Mouse (Mus musculus): ENCODE measurements at regions not wholly inside any gene's neighbourhood (a gene's known extent, or its start where the extent isn't known, plus 50 kb on each side); places are given as distances from the start of the nearest gene placed in this dataset.

- intact Hi-C loops (cut with DNase I), result loop anchor here (1.0 to 5.0 kb wide), 2 partner anchors 37 to 99 kb away; no protein-coding TSS in a partner anchor
- DNase-seq, result no peak
These were observed 49.9 kb upstream of the Eed start for GRCm38 (mm10) chr7:90030486-90031250.

- no peak for DNase-seq
- intact Hi-C loops (cut with DNase I), result loop anchor here (5.0 kb wide), 1 partner anchor 34 kb away; no protein-coding TSS in a partner anchor
These were observed 52.3 kb upstream of the Eed start for GRCm38 (mm10) chr7:90033086-90033485.

- peak in 1 of 2 experiments; percentile 28 for DNase-seq
These were observed 53.0 kb upstream of the Eed start for GRCm38 (mm10) chr7:90033640-90034312.

GRCm38 (mm10) chr7:90034498-90034897 lies 53.7 kb upstream of the Eed start:
- intact Hi-C loops (cut with DNase I), result loop anchor here (5.0 kb wide), 1 partner anchor 33 kb away; no protein-coding TSS in a partner anchor
- no peak for DNase-seq

More at GRCm38 (mm10) chr7:90033640-90034312, 53.0 kb upstream of the Eed start:
- intact Hi-C loops (cut with DNase I), result loop anchor here (5.0 kb wide), 1 partner anchor 34 kb away; no protein-coding TSS in a partner anchor

DNA sequence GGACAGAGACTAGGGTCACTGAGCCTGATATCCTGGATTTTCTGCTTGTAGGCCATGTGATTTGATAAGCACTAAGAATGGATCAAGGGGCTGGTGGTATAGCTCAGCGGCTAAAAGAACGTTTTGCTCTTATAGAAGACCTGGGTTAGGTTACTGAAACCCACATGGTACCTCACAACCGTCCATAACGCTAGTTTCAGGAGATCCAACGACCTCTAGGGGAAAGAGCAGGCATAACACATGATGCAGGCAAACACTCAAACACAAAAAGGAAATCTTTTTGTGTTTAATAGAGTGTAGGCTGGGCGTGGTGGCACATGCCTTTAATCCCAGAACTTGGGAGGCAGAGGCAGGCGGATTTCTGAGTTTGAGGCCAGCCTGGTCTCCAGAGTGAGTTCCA lies 54.6 kb upstream of the Eed start:
- intact Hi-C loops (cut with DNase I), result no loop called here
- no peak for DNase-seq

DNA sequence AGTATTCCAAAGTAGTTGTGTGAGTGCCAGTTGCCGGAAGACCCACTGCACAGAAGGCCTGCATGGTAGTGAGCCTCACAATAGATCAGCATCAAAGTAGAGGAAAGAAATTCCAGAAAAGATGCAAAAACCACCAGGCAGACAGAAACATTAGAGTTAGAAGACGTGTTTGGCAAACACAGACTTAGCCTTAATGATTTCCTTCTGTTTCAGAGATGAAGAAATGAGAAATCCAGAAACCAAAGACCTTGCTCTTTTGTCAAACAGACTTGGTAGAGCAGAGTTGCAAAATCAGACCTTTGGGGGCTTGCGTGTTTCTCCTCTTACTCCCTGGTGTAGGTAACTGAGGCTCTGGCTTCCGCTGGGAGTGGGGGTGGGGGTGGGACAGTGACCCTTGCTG lies 57.0 kb upstream of the Eed start:
- intact Hi-C loops (cut with DNase I), result no loop called here

GRCm38 (mm10) chr7:90039504-90039903 lies 58.7 kb upstream of the Eed start:
- intact Hi-C loops (cut with DNase I), result no loop called here
- DNase-seq, result peak; percentile 42 to 49

More for the DNA sequence above, 57.0 kb upstream of the Eed start:
- DNase-seq, result no peak

DNA sequence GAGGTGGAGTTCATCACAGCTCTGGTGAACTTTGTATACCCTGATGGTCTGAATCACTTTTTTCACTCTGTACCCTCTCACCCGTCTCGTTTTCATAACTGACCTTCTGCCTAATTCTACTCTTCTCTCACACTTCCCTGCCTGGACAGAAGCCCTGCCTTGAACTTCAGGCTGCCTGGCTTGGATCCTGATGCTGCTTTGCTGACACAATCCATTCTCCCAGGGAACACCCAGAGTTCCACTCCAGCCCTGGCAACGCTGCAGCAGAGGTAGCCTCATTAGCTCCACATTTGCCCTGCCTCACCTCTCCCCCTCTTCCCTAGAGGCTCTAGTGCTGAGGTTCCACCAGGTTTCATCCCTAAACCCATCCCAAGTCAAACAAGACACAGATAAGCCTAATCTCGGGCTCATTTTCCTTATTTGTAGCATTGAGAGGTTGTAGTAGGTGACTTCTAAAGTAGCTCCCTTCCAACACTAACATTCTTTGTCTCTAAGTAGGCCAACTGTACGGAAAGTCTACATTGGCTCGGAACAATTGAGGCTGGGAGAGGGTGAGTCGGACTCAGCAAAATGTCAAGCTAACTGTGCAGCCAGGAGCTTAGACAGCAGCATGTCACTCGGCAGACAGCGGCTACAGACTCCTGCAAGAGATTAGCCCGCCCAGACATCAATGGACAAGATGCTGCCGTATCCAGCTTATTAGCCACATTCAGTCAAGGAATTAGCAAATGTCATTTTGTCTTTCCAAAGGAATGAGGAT lies 60.0 kb upstream of the Eed start:
- intact Hi-C loops (cut with DNase I), result no loop called here
- peak; percentile 73 for DNase-seq

- intact Hi-C loops (cut with DNase I), result no loop called here
- DNase-seq, result peak; percentile 41 to 44
These were observed 60.8 kb upstream of the Eed start for GRCm38 (mm10) chr7:90041565-90042024.

GRCm38 (mm10) chr7:90042364-90042763 lies 61.6 kb upstream of the Eed start:
- no peak for DNase-seq
- intact Hi-C loops (cut with DNase I), result no loop called here

DNA sequence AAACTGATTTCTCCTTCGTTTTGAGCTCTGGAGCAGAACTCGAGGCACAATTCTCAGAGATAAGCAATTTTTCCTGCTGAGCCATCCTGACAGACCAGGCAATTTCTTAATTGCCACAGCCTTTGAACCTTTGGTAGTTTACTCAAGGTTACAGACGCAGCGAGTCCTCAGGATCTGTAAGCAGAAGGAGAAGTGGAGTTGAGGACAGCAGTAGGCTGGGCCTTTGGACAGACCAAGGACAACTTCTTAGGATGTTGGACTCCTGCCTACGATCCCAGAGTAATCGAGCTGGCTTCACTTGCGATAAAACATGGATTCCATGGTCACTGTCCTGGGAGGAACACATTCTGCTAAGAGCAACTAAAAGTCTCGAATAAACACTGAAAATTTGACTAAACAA lies 62.7 kb upstream of the Eed start:
- no peak for DNase-seq
- intact Hi-C loops (cut with DNase I), result no loop called here

DNA sequence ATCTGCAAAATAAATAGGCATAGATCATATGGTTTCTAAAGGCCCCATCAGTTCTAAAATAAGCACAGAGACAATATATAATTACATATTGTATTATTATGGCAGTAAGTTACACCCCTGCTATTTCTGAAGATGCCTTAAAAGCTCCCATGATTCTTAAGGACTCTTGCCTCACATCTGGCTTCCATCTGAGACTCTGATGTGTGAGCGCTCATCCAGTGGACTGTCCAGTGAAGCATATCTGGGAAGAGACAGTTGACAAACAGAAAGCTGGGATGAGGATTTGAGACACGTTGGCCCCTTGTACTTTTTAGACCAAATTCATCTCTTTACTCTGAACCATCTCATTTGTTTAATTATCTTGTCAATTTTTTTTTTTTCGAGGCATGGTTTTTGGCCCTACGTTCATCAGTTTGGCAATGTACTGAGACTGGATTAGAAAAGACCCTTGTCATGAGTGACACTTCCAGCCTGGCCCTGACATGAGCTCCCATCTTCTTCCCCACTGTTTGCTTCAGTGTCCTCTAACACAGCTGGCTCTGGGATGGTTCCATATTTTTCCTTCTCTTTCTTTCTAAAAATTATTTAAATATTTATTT lies 63.4 kb upstream of the Eed start:
- no peak for DNase-seq
- intact Hi-C loops (cut with DNase I), result no loop called here

DNA sequence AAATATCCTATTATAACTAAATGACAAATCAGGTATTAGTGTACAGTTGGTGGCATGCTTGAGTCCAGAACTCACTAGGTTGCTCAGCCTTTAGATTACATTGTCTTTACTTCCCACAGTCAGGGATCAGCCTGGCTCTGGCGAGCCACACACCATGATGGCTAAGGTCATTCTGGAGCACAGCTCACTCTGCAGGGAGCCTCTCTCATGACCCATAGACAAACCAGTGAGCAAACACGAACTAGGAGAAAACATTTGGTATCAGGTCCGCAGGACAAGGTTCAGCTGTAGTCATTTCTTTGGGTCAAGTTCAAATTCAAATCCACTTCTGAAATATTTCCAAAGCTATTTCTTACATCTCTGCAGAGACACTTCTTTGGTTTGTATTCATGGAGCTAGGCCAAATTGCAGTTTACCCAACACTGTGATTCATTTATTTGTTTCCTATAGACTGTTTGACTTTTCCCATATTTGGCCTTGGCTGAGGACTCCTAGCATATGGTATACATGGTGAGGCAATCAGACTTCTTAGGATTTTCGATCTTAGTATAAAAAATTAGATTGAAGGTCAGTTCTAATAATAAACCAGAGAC lies 64.5 kb upstream of the Eed start:
- intact Hi-C loops (cut with DNase I), result no loop called here
- no peak for DNase-seq

DNA sequence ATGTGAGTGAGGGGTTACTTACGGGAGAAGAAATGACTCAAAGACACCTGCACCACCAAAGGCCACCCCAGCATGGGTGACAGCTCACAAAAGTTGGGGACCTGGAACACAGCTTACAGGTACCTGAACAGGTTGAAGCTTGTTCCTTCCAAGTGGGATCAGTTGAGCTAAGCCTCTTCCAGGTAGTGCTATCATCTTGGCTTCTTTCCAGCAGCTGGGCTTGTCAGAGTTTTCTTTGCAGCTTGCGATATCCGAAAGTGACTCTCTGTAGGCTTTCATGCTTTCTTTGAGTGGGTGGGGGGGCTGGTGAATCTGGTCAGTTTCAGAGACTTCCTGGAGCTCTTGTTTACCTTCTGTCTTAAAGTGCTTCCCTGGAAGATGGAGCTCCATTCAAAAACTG lies 65.4 kb upstream of the Eed start:
- no peak for DNase-seq
- intact Hi-C loops (cut with DNase I), result no loop called here

DNA sequence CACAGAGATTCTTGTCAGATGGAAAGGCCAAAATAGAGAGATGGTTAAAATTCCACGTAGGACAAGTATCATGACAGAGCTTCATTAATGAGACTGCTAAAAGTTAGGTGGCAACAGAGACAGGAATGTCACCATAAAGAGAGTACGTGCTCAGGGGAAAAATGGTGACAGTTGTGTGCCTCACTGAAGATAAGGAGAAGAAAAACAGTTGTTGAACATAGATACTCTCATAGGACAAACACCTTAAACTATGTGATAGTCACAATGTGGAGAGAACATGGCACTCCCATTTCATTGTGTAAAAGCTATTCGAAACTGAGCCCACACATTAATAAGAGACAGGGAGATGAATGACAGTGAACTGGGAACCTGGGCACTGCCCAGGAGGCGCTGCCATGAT lies 66.1 kb upstream of the Eed start:
- intact Hi-C loops (cut with DNase I), result no loop called here
- no peak for DNase-seq

- intact Hi-C loops (cut with DNase I), result no loop called here
- peak in 1 of 2 experiments; percentile 42 for DNase-seq
These were observed 67.9 kb upstream of the Eed start for GRCm38 (mm10) chr7:90048401-90049307.

- DNase-seq, result no peak
- intact Hi-C loops (cut with DNase I), result no loop called here
These were observed 69.1 kb upstream of the Eed start for GRCm38 (mm10) chr7:90049831-90050237.

GRCm38 (mm10) chr7:90054795-90055511 lies 74.2 kb upstream of the Eed start:
- intact Hi-C loops (cut with DNase I), result no loop called here
- no peak for DNase-seq

DNA sequence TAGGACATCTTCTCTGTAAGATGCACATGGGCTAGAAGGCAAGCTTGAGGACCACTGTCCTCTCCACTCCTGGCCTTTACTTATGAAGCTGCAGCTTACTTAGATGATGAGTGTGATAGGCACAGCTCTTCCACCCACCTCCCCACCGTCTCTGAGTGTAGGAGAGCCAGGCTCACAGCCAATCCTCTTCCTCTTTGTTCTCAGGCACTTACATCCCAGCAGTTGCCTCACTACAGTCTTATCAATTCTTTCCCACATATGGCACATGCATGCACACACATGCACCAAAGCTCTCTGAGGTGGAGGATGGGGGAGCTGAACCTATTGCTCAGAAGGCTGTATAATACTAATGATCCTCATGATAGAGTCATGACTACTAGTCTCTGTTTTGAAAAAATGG lies 72.1 kb upstream of the Picalm start:
- DNase-seq, result no peak

More for the DNA sequence above, 72.1 kb upstream of the Picalm start:
- intact Hi-C loops (cut with DNase I), result no loop called here

Measured in heart, postnatal 10 days (tissue).